Mouse (Mus musculus): ENCODE measurements at regions not wholly inside any gene's neighbourhood (a gene's known extent, or its start where the extent isn't known, plus 50 kb on each side); places are given as distances from the start of the nearest gene placed in this dataset.

- TF ChIP-seq CTCF (IDR thresholded peaks at IDR 0.05; ENCODE audit: borderline replicate concordance, insufficient read depth, low read depth, low read length) (no peak), POLR2A (IDR thresholded peaks at IDR 0.05; ENCODE audit: borderline replicate concordance, insufficient read depth, low read length) (no peak)
These were observed 63.7 kb upstream of the Vwde start for GRCm38 (mm10) chr6:13288500-13288899.
